Mouse (Mus musculus) frontal cortex, adult 2 months (tissue): Measurements from ENCODE around the gene Ppp1r9b. TPM values are rescaled to one million over a fixed set of nuclear protein-coding genes. Genes with fewer than 3 reads are reported as not detected.

Experiments used
- DNase-seq, 2 experiments: peaks; one replicate each; pipeline ENCODE4 v3.0.0; 2022; ENCODE audit warnings: low spot score in 1 of 2; ENCODE audit errors: extremely low spot score in 1 of 2
- polyA plus RNA-seq: library from polyadenylated mRNA; depleted of rRNA; stranded (reverse); fragments of >200 nt; gene quantifications from 2 replicates; pipeline ENCODE4 v1.2.3, GENCODE M21; 2012; rRNA removed

Gene Ppp1r9b
- polyA plus RNA-seq, 1 experiment, result 296 TPM

DNA sequence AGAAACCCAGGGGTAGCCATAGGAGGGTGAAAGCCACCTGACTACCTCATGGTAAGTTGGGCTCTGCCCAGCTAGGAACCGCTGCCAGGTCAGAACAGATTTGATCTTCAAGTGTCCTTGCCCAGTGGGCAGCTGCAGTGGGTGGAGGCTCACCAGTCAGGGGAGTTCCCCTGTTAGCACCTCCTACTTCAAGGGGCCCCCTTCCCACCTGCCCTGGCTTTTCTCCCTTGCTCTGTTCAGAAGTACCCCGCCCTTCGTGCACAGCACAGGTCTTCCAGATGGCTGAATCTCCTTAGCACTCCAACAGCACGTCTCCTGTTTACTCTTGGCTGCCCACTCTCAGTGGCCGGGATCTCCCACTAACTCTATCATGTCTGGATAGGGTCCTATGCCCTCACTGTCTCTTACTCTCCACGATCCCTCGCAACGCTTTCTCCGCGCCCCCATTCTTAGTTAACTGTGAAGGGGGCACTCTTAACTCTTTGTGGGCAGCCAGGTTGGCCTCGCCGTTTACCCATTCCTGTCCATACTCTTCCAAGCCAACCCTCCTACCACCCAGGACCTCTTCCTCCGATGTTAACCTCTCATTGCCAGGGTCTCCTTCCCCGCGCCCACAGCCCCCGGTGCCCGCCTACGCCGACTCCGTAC, 49.8 kb downstream of the Ppp1r9b start:
- DNase-seq, result peak in 1 of 2 experiments; percentile 57

DNA sequence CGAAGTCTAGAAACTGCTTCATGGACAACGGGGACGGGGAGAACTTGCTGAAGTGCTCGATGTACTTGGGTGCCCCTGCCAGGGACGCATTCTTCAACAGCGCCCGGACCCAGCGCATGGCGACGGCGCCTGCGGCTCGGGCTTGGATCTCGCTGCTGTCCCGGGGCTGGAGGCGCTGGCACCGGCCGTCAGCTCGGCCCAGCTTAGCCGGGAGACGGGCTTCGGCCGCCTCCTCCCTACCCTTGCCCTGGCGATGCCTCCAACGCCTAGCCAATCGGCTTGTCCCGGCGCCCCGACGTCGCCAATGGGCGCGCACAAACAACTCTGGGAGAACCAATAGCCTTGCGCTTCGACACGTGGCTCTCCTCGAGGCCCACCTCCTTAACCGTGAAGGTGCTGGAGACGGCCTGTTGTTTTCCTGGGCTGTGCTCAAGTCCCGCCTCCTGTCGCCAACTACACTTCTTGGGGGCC, 50.3 kb downstream of the Ppp1r9b start, which contains the start of gene Pdk2:
TSS of gene Pdk2 (minus strand) at position 216 of the 471 bp plus-strand sequence.
- DNase-seq, result peak; percentile 95 to 97

DNA sequence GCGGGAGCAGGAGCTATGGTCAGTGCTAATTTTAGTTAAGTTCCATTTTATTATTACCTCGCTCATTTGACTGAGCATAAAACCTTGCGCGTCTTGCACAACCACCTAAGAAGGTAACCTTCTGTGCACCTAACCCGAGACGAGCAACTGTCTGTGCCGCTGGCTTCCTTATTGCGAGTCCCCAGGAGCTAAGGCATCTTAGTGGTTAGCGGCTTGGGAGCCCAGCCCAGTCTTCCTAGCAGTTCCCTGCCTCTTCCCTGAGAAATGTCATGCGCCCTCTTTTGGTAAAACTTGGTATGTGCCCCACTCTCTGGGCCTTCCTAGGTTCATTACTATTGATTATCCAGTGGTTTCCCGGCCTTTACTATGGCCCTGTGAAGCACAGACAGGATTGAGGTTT, 51.3 kb downstream of the Ppp1r9b start:
- peak; percentile 71 to 94 for DNase-seq

DNA sequence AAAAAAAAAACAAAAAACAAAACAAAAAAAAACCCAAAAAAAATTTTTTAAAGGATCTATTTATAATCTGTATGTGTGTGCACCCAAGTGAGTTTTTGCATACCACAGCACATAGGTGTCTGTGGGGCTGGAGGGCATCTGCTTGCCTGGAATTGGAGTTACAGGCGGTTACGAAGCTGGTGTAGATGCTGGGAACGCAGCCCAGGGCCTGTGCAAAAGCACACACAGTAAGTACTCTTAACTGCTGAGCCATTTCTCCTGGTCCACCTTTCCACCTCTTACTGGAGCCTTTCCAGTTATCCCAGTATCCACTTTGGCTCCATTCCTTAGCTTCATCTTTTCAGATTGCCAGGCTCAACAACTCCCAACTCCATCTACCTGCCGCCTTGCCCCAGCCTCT, 52.2 kb downstream of the Ppp1r9b start:
- DNase-seq, result no peak

DNA sequence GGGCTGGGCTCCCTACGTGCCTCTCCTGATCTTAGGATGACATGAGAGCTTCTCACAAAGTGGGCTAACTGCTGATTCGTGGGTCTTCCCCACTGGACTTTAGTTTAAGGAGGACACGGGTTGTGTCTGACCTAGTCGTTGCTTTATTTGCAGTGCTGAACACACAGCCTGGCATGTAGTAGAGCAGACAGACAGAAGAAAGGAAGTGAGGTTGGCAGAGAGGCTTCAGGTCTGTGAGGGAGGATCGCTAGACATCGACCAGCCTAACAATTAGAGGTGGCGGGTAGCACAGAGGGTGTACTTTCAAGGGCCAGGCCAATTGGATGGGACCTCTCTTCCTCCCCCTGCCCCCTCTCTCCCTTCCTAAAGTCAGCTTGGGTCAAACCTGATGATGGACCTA, 52.8 kb downstream of the Ppp1r9b start:
- no peak for DNase-seq

DNA sequence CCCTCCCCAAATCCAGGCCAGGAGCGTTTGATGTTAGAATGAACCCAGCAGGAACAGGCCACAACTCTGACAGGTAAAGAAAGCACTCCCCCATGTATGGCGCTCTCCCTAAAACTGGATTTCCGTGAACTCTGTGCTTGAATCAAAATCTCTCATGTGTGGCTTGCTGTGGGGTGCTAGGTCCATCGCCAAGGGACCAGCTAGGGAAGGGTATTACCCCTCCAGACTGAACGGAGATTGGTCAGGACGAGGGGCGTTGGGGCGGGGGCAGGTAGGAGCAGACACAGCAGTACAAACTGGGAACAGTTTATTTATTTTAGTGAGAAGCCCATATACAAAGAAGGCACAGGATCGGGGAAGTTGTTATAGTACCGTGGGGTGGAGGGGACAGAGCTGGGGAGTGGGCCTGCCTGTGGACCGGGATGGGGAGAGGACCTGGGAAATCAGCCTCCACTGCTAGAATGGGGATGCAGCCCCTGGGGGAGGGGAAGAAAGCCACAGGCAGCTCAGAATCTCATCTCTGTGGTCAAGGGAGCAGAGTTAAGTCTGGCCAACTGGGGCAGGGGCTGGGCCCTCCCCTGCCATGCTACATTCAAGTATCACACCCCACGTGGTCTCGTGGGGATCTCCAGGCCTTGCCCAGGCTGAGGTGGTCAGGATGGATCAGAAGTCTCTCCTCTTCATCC, 53.5 kb downstream of the Ppp1r9b start:
- DNase-seq, result no peak

DNA sequence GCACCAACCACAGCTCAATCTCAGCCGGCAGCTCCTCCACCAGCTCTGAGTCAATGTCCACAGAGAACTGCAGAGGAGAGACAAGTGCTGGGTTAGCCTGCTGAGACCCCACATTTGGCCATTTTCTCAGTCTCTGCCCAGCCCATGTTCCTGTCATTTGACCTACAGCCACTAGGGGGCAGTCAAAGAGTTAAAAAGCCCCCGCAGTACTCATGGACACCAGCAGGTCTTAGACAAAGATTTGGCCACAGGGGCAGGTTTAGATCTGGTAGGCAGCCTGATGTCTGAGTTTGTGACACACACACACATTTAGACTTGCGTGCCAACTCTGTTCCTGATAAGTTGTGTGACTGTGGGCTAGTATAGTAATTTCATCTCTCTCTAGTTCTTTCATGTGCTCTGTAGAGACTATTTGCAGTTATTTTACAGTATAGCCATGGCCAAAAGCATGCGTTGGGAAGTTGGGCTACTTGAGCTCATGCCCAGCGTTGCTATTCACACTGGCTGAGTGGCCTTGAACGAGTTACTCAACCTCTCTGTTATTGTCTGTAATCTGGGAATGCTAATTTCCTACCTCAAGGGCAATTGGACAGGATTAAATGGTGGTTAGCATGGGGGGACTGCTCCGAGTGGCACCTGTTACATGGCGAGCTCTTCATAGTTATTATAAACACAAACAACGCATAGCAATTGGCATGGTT, 56.3 kb downstream of the Ppp1r9b start:
- DNase-seq, result peak in 1 of 2 experiments; percentile 66

DNA sequence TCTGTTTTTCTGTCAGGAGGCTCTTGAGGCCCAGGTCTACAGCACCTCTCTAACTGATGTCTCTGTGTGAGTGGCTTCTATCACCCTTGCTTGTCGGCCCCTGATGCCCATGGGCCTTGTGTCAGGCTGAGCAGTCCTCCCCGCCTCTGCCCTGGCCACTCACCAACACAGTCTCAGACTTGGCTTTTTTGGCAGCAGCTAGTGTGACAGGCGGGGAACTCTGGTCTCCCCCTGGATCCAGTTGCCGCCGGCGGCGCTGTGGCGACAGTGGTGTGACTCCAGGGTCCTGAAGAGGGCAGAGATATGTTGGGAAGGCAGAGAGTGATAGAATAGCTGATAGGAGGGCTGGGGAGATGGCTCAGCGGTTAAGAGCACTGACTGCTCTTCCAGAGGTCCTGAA, 62.2 kb downstream of the Ppp1r9b start:
- no peak for DNase-seq

Other genes with a start within 250 kb of the Ppp1r9b start
- gene Cdc34b, start 249.3 kb upstream of the Ppp1r9b start, polyA plus RNA-seq, result 0.13 and 0.26 TPM in 2 replicates
- 0.04 TPM in 1 of 2 replicates, not detected in the other for gene Tmem92, start 208.3 kb upstream of the Ppp1r9b start, polyA plus RNA-seq
- 6.9 and 8.7 TPM in 2 replicates for gene Col1a1, start 54.8 kb upstream of the Ppp1r9b start, polyA plus RNA-seq
- not detected in 2 replicates for gene Hils1, start 23.4 kb upstream of the Ppp1r9b start, polyA plus RNA-seq
- 1.1 and 1.4 TPM in 2 replicates for gene Sgca, start 14.7 kb upstream of the Ppp1r9b start, polyA plus RNA-seq
- gene Samd14, start 18.8 kb downstream of the Ppp1r9b start, polyA plus RNA-seq, result 27.5 and 28.1 TPM in 2 replicates
- gene Pdk2, start 50.3 kb downstream of the Ppp1r9b start, polyA plus RNA-seq, result 88.7 and 97.3 TPM in 2 replicates
- gene Itga3, start 85.8 kb downstream of the Ppp1r9b start, polyA plus RNA-seq, result 12.7 and 14.0 TPM in 2 replicates
- gene Dlx3, start 129.1 kb downstream of the Ppp1r9b start, polyA plus RNA-seq, result 0.19 TPM in 1 of 2 replicates, not detected in the other
- 0.08 TPM in 1 of 2 replicates, not detected in the other for gene Dlx4, start 155.2 kb downstream of the Ppp1r9b start, polyA plus RNA-seq